ENCODE assay signal across 9 mouse cellular contexts in the genomic region with DNA sequence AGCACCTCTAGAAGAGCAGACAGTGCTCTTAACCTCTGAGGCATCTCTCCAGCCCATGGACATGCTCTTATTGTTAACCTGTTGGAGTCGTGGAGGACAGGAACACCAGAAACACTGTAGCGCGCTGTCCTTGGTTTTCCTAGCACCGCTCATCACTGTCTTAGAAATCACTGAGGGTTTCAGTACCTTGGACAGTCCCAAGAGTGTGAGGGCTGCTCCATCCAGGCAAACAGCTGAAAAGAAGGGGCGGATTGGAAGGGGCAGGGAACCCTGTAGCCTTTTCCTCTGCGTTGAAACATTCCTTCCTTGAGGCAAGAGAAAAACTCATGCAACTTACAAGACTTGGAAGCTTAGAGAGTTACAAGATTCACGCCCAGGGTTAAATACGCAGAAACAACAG.
A peak's percentile ranks its signal among the peaks of the same experiment; 100 is the strongest.
DNase-seq lines count a peak whose midpoint lies in the region; ATAC-seq and TF ChIP-seq lines count a peak whose summit lies in the region.
"Had no signal": no experiment of that assay in that cellular context is flagged by ENCODE, and none has a peak within 500 bp of the region (broad histone marks: within the 10 kb centered on the region; RNA-seq: fewer than 3 reads in every experiment).

No protein-coding gene starts in this region.

- no peaks in the 10 kb centered on the region for H3K4me1 ChIP-seq in kidney, embryonic 16.5 days (ENCODE audit: insufficient read depth, low read length)
- peaks cover 4 to 10% of the 10 kb centered on the region in 2 experiments; a peak in 2 of 4 replicates for H3K4me1 ChIP-seq in ES-E14 (ENCODE audit: control insufficient read depth in 2 of 2, insufficient read depth in 2 of 2, low read length in 2 of 2, poor library complexity in 1 of 2)

- H3K9ac ChIP-seq in kidney, embryonic 16.5 days (replicated peaks; ENCODE audit: low read length) = no peak overlapping the region
- no peak overlapping the region for H3K9ac ChIP-seq in ES-E14 (ENCODE audit: insufficient read depth, low read depth, low read length, poor library complexity, severe bottlenecking)
- H3K9ac ChIP-seq: liver, embryonic 14.5 days had no signal

- H3K4me3 ChIP-seq in kidney, embryonic 16.5 days (ENCODE audit: low read length) = no peak overlapping the region
- no peak overlapping the region for H3K4me3 ChIP-seq in ES-E14 (ENCODE audit: insufficient read depth in 1 of 2, low read depth in 1 of 2, low read length in 2 of 2, poor library complexity in 1 of 2, severe bottlenecking in 1 of 2)

- no peaks in the 10 kb centered on the region; the same call in 1 of the 2 replicates for H3K27me3 ChIP-seq in kidney, embryonic 16.5 days (ENCODE audit: insufficient read depth, low read length)

- in situ Hi-C loops in ES-E14 (cut with MboI; ENCODE audit: low sequenced_read_pairs in 2 of 2, unreplicated experiment in 2 of 2) = no loop called here

- ATAC-seq in kidney, embryonic 16.5 days (ENCODE audit: low FRiP score, low TSS enrichment) = 0 out of 2 replicates have a peak, but pooled peaks have one; percentile 23
- 0 out of 2 replicates have a peak, but pooled peaks have one; percentile 39 for ATAC-seq in megakaryocyte progenitor cell, adult 5-6 weeks (replicated peaks; ENCODE audit: poor library complexity)

- no peak overlapping the region for H3K4me2 ChIP-seq in kidney, embryonic 16.5 days (replicated peaks; ENCODE audit: low read depth, low read length)

- no peak for TF ChIP-seq CTCF in brain, embryonic 14.5 days (IDR thresholded peaks at IDR 0.05; ENCODE audit: borderline replicate concordance, extremely low read depth, insufficient read depth, insufficient read length)

- H3K36me3 ChIP-seq in kidney, embryonic 16.5 days (ENCODE audit: insufficient read depth, low read length) = no peaks in the 10 kb centered on the region
- H3K36me3 ChIP-seq in ES-E14 (ENCODE audit: control insufficient read depth, insufficient read depth, low read length, poor library complexity, severe bottlenecking) = no peaks in the 10 kb centered on the region

- TF ChIP-seq POLR2A in brain, embryonic 14.5 days (IDR thresholded peaks at IDR 0.05; ENCODE audit: borderline replicate concordance, extremely low read depth, insufficient read depth, insufficient read length, poor library complexity, severe bottlenecking) = no peak

- no peak overlapping the region for H3K27ac ChIP-seq in kidney, embryonic 16.5 days (ENCODE audit: low read length)
- H3K27ac ChIP-seq in ES-E14 (ENCODE audit: insufficient read depth, low read depth, low read length, poor library complexity, severe bottlenecking) = no peak overlapping the region
- H3K27ac ChIP-seq: liver, embryonic 14.5 days had no signal

- 10% methylated on average over 8 of the region's 8 CpGs for WGBS in kidney, embryonic 16.5 days

- DNase-seq in kidney, adult 18-20 months = no peak
- DNase-seq in ES-E14 (ENCODE audit: low read depth, low spot score) = peak; percentile 75
- peak; percentile 34 for DNase-seq in brain, embryonic 14.5 days (ENCODE audit: low read depth)
- DNase-seq in c-Kit-positive CD71-positive TER-119-positive erythroid progenitor cells, embryonic 14.5 days (ENCODE audit: low spot score) = no peak
- DNase-seq in liver = no peak
- DNase-seq: cerebellum, adult 18-20 months had no signal

- H3K9me3 ChIP-seq in kidney, embryonic 16.5 days (ENCODE audit: low read length) = no peaks in the 10 kb centered on the region
- H3K9me3 ChIP-seq in ES-E14 (ENCODE audit: control insufficient read depth, insufficient read depth, low read depth, low read length) = no peaks in the 10 kb centered on the region

TF ChIP-seq in ES-E14, 5 proteins besides CTCF, POLR2A, EP300 and RAD21:
- TF ChIP-seq ZNF384 (IDR thresholded peaks at IDR 0.05; ENCODE audit: low read depth, low read length) = no peak
- TF ChIP-seq CHD2 (IDR thresholded peaks at IDR 0.05; ENCODE audit: low read depth, low read length) = no peak
- TF ChIP-seq MAFK (IDR thresholded peaks at IDR 0.05; ENCODE audit: insufficient read depth, low read depth, low read length) = no peak
- TF ChIP-seq HCFC1 (IDR thresholded peaks at IDR 0.05; ENCODE audit: borderline replicate concordance, insufficient read depth, low read length) = no peak
- TF ChIP-seq ZC3H11A (IDR thresholded peaks at IDR 0.05; ENCODE audit: borderline replicate concordance, low read depth, low read length) = no peak
TF ChIP-seq in ES-E14: peak in this region for 0.

Comparison
In these comparisons a context has a peak if more than half of its experiments do, and no peak if none do; other contexts are left out.
1. DNase-seq: peak in ES-E14 (single experiment) and brain, embryonic 14.5 days (single experiment); none in kidney, adult 18-20 months (single experiment), c-Kit-positive CD71-positive TER-119-positive erythroid progenitor cells, embryonic 14.5 days (single experiment) and liver (single experiment).